Mouse (Mus musculus): ENCODE results near the gene Catip. TPM values are rescaled to one million over a fixed set of nuclear protein-coding genes. Genes with fewer than 3 reads are reported as not detected.
"Not testable (repeated sequence)": the region's sequence is repeated elsewhere in the genome, so short reads cannot be mapped to it uniquely, and the experiment has no call there.

Catip gene
- polyA plus RNA-seq, 1 experiment, result 0.51 TPM

DNA sequence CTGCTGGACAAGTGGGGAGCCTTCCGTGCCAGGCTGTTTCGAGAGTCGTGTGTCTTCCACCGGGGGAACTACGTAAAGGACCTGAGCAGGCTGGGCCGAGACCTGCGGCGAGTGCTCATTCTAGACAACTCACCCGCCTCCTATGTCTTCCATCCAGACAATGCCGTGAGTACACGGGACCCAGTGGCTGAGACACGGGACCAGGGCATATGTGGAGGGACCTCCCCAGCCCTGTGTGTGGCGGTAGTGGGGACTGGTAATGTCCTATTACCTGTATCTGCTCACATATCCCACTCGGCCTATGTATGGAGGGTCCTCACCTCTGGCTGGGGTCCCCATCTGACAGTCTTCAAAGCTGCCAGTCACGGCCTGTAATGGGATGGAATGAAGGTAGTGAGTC lies 33.0 kb downstream of the Catip start:
- 97% methylated on average over 15 of the region's 15 CpGs for WGBS
- Histone ChIP-seq H3K36me3 (ENCODE audit: control insufficient read depth, insufficient read depth, low read length) (peaks cover 17% of the 10 kb centered on the region), H3K4me1 (ENCODE audit: control insufficient read depth, insufficient read depth, insufficient read length) (peaks cover 10% of the 10 kb centered on the region; the same call in 1 of the 2 replicates), H3K27ac (ENCODE audit: insufficient read depth, low read length) (no peak overlapping the region), H3K4me3 (ENCODE audit: extremely low read depth, insufficient read depth, insufficient read length) (no peak overlapping the region), H3K27me3 (ENCODE audit: control insufficient read depth, insufficient read depth, low read length) (no peaks in the 10 kb centered on the region)
- TF ChIP-seq CTCF (IDR thresholded peaks at IDR 0.05; ENCODE audit: extremely low read depth, insufficient read depth, insufficient read length, insufficient replicate concordance), result no peak
- no peak for TF ChIP-seq POLR2A (IDR thresholded peaks at IDR 0.05; ENCODE audit: low read depth, low read length)
- DNase-seq (ENCODE audit: low read depth in 1 of 2, low spot score in 2 of 2), result no peak

- H3K36me3 ChIP-seq (ENCODE audit: control insufficient read depth, insufficient read depth, low read length), result peaks cover 17% of the 10 kb centered on the region
- DNase-seq (ENCODE audit: low read depth in 1 of 2, low spot score in 2 of 2), result no peak
- 93% methylated on average over 12 of the region's 13 CpGs for WGBS
- no peak overlapping the region for H3K27ac ChIP-seq (ENCODE audit: insufficient read depth, low read length)
- H3K27me3 ChIP-seq (ENCODE audit: control insufficient read depth, insufficient read depth, low read length), result no peaks in the 10 kb centered on the region
- peaks cover 9% of the 10 kb centered on the region; the same call in 1 of the 2 replicates for H3K4me1 ChIP-seq (ENCODE audit: control insufficient read depth, insufficient read depth, insufficient read length)
- H3K4me3 ChIP-seq (ENCODE audit: extremely low read depth, insufficient read depth, insufficient read length), result no peak overlapping the region
- no peak for TF ChIP-seq POLR2A (IDR thresholded peaks at IDR 0.05; ENCODE audit: low read depth, low read length)
- no peak for TF ChIP-seq CTCF (IDR thresholded peaks at IDR 0.05; ENCODE audit: extremely low read depth, insufficient read depth, insufficient read length, insufficient replicate concordance)
Measured at GRCm38 (mm10) chr1:74395290-74395689, 33.4 kb downstream of the Catip start.

DNA sequence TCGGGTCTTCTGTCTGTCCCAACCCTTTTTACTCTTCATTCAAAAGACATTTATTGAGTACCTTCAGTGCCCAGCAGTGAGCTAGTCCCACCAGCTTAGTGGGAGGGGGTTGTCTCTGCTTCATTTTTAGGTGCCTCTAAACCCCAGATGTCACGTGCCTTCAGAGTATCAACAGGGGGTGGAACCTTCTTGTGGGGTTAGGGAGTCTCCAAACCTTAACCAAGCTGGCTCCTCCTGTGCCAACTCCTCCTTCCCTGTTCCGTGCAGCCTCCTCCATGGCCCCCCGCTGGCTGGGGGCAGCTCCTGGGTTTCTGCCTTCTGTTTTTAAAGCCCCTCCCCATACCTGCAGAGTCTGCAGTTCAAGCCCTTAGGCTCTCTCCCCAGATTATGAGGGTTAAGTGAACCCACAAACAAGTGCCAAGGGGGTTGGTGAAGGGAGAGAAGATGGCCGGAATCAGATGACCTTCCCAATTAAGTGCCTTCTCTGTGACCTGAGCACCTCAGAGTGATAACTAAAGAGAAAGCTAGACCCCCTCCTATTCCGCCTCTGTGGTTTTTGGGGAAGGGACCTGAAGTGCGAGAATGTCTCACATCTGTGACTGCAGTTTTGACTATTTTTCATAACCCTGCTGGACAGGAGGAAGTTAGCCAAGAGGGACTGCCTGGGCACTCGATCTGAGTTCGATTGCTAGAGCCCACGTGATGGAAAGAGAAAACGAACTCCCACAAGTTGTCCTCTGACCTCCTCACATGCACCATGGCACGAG lies 34.7 kb downstream of the Catip start:
- not testable (repeated sequence) for DNase-seq (ENCODE audit: low read depth in 1 of 2, low spot score in 2 of 2)
- peaks cover 17% of the 10 kb centered on the region for H3K36me3 ChIP-seq (ENCODE audit: control insufficient read depth, insufficient read depth, low read length)
- H3K4me3 ChIP-seq (ENCODE audit: extremely low read depth, insufficient read depth, insufficient read length), result peak overlapping the region; percentile 73

GRCm38 (mm10) chr1:74397268-74397918 lies 35.5 kb downstream of the Catip start:
- H3K27ac ChIP-seq (ENCODE audit: insufficient read depth, low read length), result peak overlapping the region; percentile 94
- DNase-seq (ENCODE audit: low read depth in 1 of 2, low spot score in 2 of 2), result peak; percentile 80 to 97
- peaks cover 17% of the 10 kb centered on the region for H3K36me3 ChIP-seq (ENCODE audit: control insufficient read depth, insufficient read depth, low read length)
- no peaks in the 10 kb centered on the region for H3K27me3 ChIP-seq (ENCODE audit: control insufficient read depth, insufficient read depth, low read length)
- under 1% methylated on average over 41 of the region's 41 CpGs for WGBS
- TF ChIP-seq POLR2A (IDR thresholded peaks at IDR 0.05; ENCODE audit: low read depth, low read length), result peak; percentile 80
- peak; percentile 76 for TF ChIP-seq CTCF (IDR thresholded peaks at IDR 0.05; ENCODE audit: extremely low read depth, insufficient read depth, insufficient read length, insufficient replicate concordance)
- H3K4me1 ChIP-seq (ENCODE audit: control insufficient read depth, insufficient read depth, insufficient read length), result peaks cover 3% of the 10 kb centered on the region; the same call in 1 of the 2 replicates
- peak overlapping the region; percentile 73 for H3K4me3 ChIP-seq (ENCODE audit: extremely low read depth, insufficient read depth, insufficient read length)

More for the DNA sequence above, 34.7 kb downstream of the Catip start:
- not testable (repeated sequence) for H3K4me1 ChIP-seq (ENCODE audit: control insufficient read depth, insufficient read depth, insufficient read length); H3K27me3 ChIP-seq (ENCODE audit: control insufficient read depth, insufficient read depth, low read length)
- WGBS, result 19% methylated on average over 12 of the region's 12 CpGs
- H3K27ac ChIP-seq (ENCODE audit: insufficient read depth, low read length), result peak overlapping the region; percentile 80

GRCm38 (mm10) chr1:74397919-74398451 lies 36.1 kb downstream of the Catip start:
- Histone ChIP-seq H3K36me3 (ENCODE audit: control insufficient read depth, insufficient read depth, low read length) (peaks cover 17% of the 10 kb centered on the region), H3K27me3 (ENCODE audit: control insufficient read depth, insufficient read depth, low read length) (no peaks in the 10 kb centered on the region), H3K4me3 (ENCODE audit: extremely low read depth, insufficient read depth, insufficient read length) (peak overlapping the region; percentile 73), H3K27ac (ENCODE audit: insufficient read depth, low read length) (peak overlapping the region; percentile 94), H3K4me1 (ENCODE audit: control insufficient read depth, insufficient read depth, insufficient read length) (no peaks in the 10 kb centered on the region)
- WGBS, result 1% methylated on average over 11 of the region's 11 CpGs
- TF ChIP-seq CTCF (IDR thresholded peaks at IDR 0.05; ENCODE audit: extremely low read depth, insufficient read depth, insufficient read length, insufficient replicate concordance) (peak; percentile 29; the same call in 1 of the 2 replicates), POLR2A (IDR thresholded peaks at IDR 0.05; ENCODE audit: low read depth, low read length) (no peak)
- peak; percentile 64 to 77 for DNase-seq (ENCODE audit: low read depth in 1 of 2, low spot score in 2 of 2)

DNA sequence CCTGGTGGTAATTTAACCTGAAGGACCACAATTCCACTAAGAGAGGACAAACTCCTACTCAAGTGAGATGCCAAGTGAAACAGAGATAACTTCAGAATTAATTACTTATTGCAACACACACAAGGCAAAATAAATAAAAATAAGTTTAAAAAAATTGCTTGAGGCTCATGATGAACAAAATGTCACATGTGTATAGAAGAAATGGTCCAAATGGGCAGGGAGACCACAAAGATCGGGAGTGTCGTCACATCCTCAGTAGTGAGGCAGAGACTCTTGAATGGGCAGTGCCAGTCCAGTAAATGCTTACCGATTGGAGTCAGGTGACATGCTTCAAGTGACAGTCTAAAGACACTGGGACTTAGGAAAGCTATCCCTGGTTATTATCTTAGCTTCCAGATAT lies 38.6 kb downstream of the Catip start:
- Histone ChIP-seq H3K27ac (ENCODE audit: insufficient read depth, low read length) (no peak overlapping the region), H3K4me1 (ENCODE audit: control insufficient read depth, insufficient read depth, insufficient read length) (no peaks in the 10 kb centered on the region), H3K4me3 (ENCODE audit: extremely low read depth, insufficient read depth, insufficient read length) (no peak overlapping the region), H3K36me3 (ENCODE audit: control insufficient read depth, insufficient read depth, low read length) (no peaks in the 10 kb centered on the region), H3K27me3 (ENCODE audit: control insufficient read depth, insufficient read depth, low read length) (no peaks in the 10 kb centered on the region)
- no peak for TF ChIP-seq CTCF (IDR thresholded peaks at IDR 0.05; ENCODE audit: extremely low read depth, insufficient read depth, insufficient read length, insufficient replicate concordance)
- no peak for TF ChIP-seq POLR2A (IDR thresholded peaks at IDR 0.05; ENCODE audit: low read depth, low read length)
- no peak for DNase-seq (ENCODE audit: low read depth in 1 of 2, low spot score in 2 of 2)
- 91% methylated on average over 3 of the region's 3 CpGs for WGBS
